Mouse (Mus musculus): ENCODE data around the gene 4930522H14Rik. TPM values are rescaled to one million over a fixed set of nuclear protein-coding genes. Genes with fewer than 3 reads are reported as not detected.

Gene 4930522H14Rik
- not detected for polyA plus RNA-seq (2014; fragmentation: Illumina TruSeq; extraction: RNeasy Lipid Tissue Mini Kit (QIAGEN cat#74804); ENCODE audit: low read depth, low replicate concordance)

GRCm38 (mm10) chr4:109531111-109531510, at the start of gene 4930522H14Rik:
Gene 4930522H14Rik, minus strand, starts transcription at chr4:109531297.

DNA sequence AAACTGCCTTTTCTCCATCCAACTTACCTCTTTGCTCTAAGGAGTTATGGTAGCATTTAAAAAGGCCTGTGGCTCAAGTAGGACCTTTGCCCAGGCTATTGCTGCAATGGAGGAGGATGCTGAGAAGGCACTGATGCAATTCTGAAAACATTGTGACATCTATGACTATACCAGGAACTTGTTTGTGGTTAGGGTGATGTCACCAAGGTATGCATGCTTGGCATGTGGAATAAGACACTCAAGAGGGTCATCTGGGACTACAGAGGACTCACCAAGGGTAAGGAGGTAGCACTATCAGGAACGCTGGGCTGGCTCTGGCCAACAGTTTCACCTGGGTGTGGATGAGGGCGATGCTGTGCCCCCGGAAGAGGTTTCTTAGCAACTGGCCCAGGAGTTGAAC, 46.5 kb downstream of the 4930522H14Rik start, which contains the start of gene Rnf11:
Rnf11 (minus strand) TSS at position 108 of the 400 bp plus-strand sequence.

Other genes with a start within 250 kb of the 4930522H14Rik start
- gene Ttc39a, start 124.7 kb downstream of the 4930522H14Rik start, polyA plus RNA-seq (2014; fragmentation: Illumina TruSeq; extraction: RNeasy Lipid Tissue Mini Kit (QIAGEN cat#74804); ENCODE audit: low read depth, low replicate concordance): 80.4 TPM
- 361 TPM for gene Rnf11, start 46.6 kb downstream of the 4930522H14Rik start, polyA plus RNA-seq (2014; fragmentation: Illumina TruSeq; extraction: RNeasy Lipid Tissue Mini Kit (QIAGEN cat#74804); ENCODE audit: low read depth, low replicate concordance)
- 12.2 TPM for gene Cdkn2c, start 135.9 kb upstream of the 4930522H14Rik start, polyA plus RNA-seq (2014; fragmentation: Illumina TruSeq; extraction: RNeasy Lipid Tissue Mini Kit (QIAGEN cat#74804); ENCODE audit: low read depth, low replicate concordance)
- gene Faf1, start 145.3 kb upstream of the 4930522H14Rik start, polyA plus RNA-seq (2014; fragmentation: Illumina TruSeq; extraction: RNeasy Lipid Tissue Mini Kit (QIAGEN cat#74804); ENCODE audit: low read depth, low replicate concordance): 110 TPM